Mouse (Mus musculus): Measurements from ENCODE around the gene Gm29289. TPM values are rescaled to one million over a fixed set of nuclear protein-coding genes. Genes with fewer than 3 reads are reported as not detected.
"Not testable (repeated sequence)": the region's sequence is repeated elsewhere in the genome, so short reads cannot be mapped to it uniquely, and the experiment has no call there.

Gm29289 gene
- not detected in 2 replicates for polyA plus RNA-seq (2014; fragmentation: Nextera tagmentation; extraction: Ambion mirVana)

DNA sequence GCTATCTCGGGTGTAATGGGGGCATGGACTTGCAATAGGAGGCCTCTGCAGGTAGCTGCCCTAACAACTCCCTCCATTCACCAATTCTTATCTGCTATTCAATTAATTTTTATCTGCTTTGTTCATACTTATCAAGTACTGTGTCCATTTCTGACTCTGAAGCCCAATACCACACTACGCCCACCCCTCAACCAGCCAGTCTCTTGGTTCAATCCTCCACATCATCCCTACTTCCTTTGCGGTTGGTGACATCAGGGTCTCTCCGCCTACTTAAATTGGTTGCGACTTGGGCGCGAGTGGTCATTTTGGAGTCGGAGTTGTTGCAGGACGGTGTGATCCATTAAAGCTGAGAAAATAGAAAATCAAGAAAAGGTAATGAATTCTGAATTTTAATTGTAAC lies at the start of gene Gm29289:
Gene Gm29289 (plus strand): TSS at position 301 of the 400 bp plus-strand sequence.
- not testable (repeated sequence) for H3K9ac ChIP-seq (ENCODE audit: low read length); H3K27me3 ChIP-seq (ENCODE audit: control insufficient read depth, insufficient read depth, low read length); H3K27ac ChIP-seq (replicated peaks; ENCODE audit: low read depth, low read length); DNase-seq (ENCODE audit: low spot score); H3K9me3 ChIP-seq (ENCODE audit: control insufficient read depth, low read length); H3K4me1 ChIP-seq (ENCODE audit: control insufficient read depth, insufficient read depth, low read length); H3K4me2 ChIP-seq (ENCODE audit: low read depth, severe bottlenecking); ATAC-seq (ENCODE audit: insufficient number of reproducible peaks, low FRiP score, low TSS enrichment, low read depth); H3K4me3 ChIP-seq (ENCODE audit: low read depth, low read length); H3K36me3 ChIP-seq (ENCODE audit: control insufficient read depth, insufficient read depth, low read length)
- WGBS: no CpG with 5 or more reads among the region's 9 CpGs

- H3K4me1 ChIP-seq (ENCODE audit: control insufficient read depth, insufficient read depth, low read length); H3K9ac ChIP-seq (ENCODE audit: low read length); H3K9me3 ChIP-seq (ENCODE audit: control insufficient read depth, low read length); H3K4me3 ChIP-seq (ENCODE audit: low read depth, low read length); ATAC-seq (ENCODE audit: insufficient number of reproducible peaks, low FRiP score, low TSS enrichment, low read depth); H3K27me3 ChIP-seq (ENCODE audit: control insufficient read depth, insufficient read depth, low read length); H3K4me2 ChIP-seq (ENCODE audit: low read depth, severe bottlenecking); H3K27ac ChIP-seq (replicated peaks; ENCODE audit: low read depth, low read length); DNase-seq (ENCODE audit: low spot score); H3K36me3 ChIP-seq (ENCODE audit: control insufficient read depth, insufficient read depth, low read length): not testable (repeated sequence)
- no CpG with 5 or more reads among the region's 9 CpGs for WGBS
Observed at GRCm38 (mm10) chrY:2900689-2901088, 31.7 kb upstream of the Gm29289 start, which contains the start of gene Gm10352. TSS of gene Gm10352 (plus strand) at chrY:2900989.

Other genes starting within 250 kb of the Gm29289 start
- gene H2al2b, start 211.9 kb upstream of the Gm29289 start, polyA plus RNA-seq (2014; fragmentation: Nextera tagmentation; extraction: Ambion mirVana): not detected in 2 replicates
- gene Gm4064, start 136.4 kb upstream of the Gm29289 start, polyA plus RNA-seq (2014; fragmentation: Nextera tagmentation; extraction: Ambion mirVana): not detected in 2 replicates
- not detected in 2 replicates for gene Rbmy, start 101.9 kb upstream of the Gm29289 start, polyA plus RNA-seq (2014; fragmentation: Nextera tagmentation; extraction: Ambion mirVana)
- gene Gm10256, start 101.9 kb upstream of the Gm29289 start, polyA plus RNA-seq (2014; fragmentation: Nextera tagmentation; extraction: Ambion mirVana): not detected in 2 replicates
- 0.17 TPM in 1 of 2 replicates, not detected in the other for gene Gm10352, start 31.6 kb upstream of the Gm29289 start, polyA plus RNA-seq (2014; fragmentation: Nextera tagmentation; extraction: Ambion mirVana)

Data from limb, embryonic 11.5 days (tissue).